Mouse (Mus musculus): ENCODE measurements at regions not wholly inside any gene's neighbourhood (a gene's known extent, or its start where the extent isn't known, plus 50 kb on each side); places are given as distances from the start of the nearest gene placed in this dataset.
A peak's percentile ranks its signal among the peaks of the same experiment; 100 is the strongest.

- DNase-seq = no peak
Measured at GRCm38 (mm10) chr8:36304809-36305208, 539.2 kb downstream of the Gm19410 start.

DNA sequence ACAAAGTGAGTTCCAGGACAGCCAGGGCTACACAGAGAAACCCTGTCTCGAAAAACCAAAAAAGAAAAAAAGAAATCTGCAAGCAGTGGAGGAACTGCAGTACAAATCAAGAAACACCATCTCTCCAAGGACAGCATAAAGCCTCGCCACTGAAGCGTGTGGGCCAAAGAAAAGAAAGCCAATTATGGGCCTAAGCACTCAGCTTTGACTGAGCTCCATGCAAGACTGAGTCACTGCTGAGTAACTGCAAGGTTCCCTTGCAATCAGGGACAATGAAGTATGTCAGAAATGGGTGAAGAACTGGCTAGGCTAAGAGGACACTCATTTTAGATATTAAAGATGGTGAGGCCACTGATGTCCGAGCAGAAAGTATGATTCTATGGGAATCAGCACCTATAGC is 540.7 kb downstream of the Gm19410 start:
- no peak for DNase-seq

DNA sequence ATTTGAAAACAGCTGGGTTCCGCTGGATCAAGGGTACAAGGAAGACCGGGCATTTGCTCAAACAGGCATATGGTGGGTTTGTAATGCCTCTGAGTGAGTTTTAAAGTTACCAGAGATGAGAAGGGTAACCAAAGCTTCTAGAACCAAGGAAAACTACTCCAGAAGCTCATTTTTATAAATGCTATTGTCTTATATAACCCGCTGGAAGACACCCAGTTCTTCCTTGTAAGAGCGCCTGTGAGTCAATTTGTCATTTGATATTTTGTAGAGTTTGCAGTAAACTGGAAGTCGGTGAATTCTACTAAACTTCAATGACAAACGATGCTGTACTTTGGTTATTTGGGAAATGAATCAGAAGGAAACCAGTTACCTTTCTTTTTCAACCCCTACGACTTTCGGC is 541.9 kb downstream of the Gm19410 start:
- DNase-seq = no peak

GRCm38 (mm10) chr8:36308056-36308455 is 542.5 kb downstream of the Gm19410 start:
- no peak for DNase-seq

DNA sequence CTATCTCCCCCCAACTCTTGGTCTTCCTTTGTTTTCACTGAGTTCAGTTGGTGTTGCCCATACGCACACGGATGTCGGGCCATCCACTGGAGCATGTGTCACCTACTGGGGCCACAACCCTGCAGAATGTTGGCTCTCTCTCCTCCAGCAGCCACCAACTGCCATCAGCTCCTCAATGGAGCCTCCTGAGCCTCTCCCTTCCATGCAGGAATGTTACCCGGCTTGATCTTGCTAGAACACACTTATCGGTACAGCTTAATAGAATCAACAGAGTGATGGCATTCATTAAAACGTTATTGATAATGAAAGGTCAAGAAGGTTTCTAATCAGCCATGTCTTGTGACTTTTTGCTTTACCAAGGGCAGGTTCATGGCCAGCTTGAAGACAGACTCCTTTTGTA is 543.7 kb downstream of the Gm19410 start:
- DNase-seq = no peak

- no peak for DNase-seq
Measured at GRCm38 (mm10) chr8:36309952-36310351, 544.4 kb downstream of the Gm19410 start.

DNA sequence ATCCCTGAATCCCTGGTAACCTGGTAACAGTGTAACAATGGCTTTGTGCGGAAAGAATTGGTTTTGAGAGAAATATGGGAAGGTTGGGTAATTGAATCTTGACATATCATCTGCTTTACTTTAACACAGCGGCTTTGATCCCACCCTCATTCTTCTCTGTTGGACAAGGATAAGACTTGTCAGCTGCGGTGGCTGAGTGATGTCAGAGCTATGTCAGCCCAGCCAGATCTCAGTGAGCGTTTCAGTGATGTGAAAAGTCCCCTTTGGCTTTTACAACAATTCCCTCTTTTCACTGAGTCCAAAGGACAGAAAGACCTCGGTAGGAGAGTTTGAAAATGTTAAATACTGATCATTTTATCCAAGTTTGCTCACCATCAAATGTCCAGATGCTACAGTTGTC is 546.1 kb downstream of the Gm19410 start:
- DNase-seq = no peak

GRCm38 (mm10) chr8:36312963-36313362 is 547.4 kb downstream of the Gm19410 start:
- DNase-seq = no peak

DNA sequence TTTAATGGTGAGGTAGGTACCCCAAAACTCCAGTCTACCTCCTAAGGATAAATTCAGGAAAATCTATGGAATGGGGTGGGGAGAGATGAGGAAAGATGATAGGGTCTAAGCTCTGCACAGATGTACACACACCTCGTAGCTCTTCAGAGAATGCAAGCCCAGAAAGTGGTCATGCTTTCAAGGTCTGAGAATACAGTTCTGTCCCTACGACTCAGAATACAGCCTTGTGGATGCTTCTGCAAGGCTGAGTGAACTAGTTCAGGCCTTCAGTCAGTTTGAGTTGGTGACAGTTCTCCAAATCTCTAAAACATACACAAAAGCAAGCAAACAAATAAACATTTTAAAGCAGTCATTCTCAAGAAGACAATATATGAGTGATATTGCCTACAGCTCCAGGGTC is 552.8 kb downstream of the Gm19410 start:
- DNase-seq = no peak

- DNase-seq = no peak
Measured at GRCm38 (mm10) chr8:36318884-36319283, 553.3 kb downstream of the Gm19410 start.

- DNase-seq = no peak
Measured at GRCm38 (mm10) chr8:36319314-36319959, 553.8 kb downstream of the Gm19410 start.

- no peak for DNase-seq
Measured at GRCm38 (mm10) chr8:36322125-36322524, 556.5 kb downstream of the Gm19410 start.

- no peak for DNase-seq
Measured at GRCm38 (mm10) chr8:36322578-36322977, 557.0 kb downstream of the Gm19410 start.

GRCm38 (mm10) chr8:36338628-36339027 is 573.0 kb downstream of the Gm19410 start:
- DNase-seq = no peak

- no peak for DNase-seq
Measured at GRCm38 (mm10) chr8:36339449-36339848, 573.9 kb downstream of the Gm19410 start.

DNA sequence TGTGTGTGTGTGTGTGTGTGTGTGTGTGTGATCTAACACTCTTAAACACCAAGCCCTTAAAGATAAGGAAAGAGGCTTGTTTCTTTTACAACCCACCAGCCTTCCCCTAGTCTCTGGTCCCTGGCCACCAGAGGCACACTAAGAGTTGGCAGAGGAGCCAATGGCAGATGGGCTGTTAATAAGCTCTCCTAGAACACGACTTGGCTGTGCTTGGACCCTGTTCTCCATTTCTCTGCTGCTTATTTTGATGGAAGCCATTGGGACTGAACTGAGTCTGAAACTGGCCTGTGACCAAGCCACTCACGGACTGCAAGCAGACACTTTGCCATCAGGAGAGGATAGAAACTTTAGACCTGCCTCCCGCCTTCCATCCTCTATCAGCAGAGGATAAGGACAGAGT is 574.9 kb downstream of the Gm19410 start:
- no peak for DNase-seq

DNA sequence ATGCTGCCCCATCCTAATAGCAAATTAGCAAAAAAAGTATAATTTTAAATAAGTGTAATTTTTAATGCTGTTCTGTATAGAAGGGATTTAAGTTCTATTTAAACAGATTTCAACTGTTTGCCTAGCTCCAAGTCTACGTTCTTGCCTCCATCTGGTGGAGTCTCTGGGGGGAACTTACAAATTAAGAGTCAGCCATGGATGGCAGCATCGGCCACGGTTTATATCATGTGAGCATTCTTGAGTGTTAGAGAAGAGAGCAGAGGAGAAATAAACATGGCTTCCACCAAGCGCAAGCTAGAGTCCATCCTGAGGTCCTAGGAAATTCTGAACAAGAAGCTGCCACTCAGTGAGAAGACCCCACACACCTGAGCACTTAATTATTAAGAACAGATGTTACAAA is 576.4 kb downstream of the Gm19410 start:
- no peak for DNase-seq

GRCm38 (mm10) chr8:36342650-36343049 is 577.1 kb downstream of the Gm19410 start:
- no peak for DNase-seq

DNA sequence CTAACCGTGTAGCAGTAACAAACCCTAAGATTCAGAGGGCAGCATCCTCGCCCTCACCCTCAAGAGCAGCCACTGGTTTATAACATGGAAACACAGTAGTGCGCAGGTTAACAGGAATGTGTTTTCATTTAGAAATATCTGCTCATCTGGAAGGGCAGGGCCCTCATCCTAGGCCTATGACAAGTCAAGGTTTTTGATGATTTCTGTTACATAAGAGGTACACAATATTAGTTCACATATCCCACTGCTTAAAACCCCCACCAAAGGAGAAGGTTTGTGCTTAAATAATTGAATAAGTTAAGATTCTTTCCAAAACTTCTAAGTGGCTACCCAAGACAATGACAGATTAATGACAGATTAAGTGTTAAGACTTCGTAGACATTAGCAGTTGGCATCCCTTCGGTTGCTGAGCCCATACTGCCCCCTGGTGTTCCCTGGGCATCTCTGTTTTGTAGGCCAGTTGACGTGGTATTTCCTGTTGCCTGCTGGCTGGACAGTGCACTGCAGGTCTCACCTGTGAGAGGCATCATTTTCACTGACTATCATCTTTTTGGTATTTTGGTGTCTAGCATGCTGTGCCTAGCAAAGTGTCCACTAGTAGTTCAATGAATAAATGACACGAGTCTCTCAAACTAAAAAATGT is 581.2 kb downstream of the Gm19410 start:
- DNase-seq = peak; percentile 88

DNA sequence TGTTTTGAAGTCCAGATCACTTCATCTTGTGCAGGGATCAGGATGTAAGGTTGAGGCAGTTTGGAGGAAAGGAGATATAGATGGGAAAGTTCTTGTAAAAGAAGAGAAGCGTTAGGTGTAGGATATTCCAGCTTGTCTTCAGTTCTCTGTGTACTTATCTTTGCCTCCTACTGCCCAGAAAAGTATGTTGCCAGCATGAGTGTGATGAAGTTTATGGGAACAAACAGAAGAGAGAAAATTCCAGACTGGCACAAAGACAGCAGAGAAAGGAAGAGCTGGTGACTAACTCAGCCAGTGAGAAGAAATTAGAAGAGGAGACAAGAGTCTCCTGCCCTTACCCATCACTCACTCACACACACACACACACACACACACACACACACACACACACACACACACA is 582.5 kb downstream of the Gm19410 start:
- DNase-seq = no peak

DNA sequence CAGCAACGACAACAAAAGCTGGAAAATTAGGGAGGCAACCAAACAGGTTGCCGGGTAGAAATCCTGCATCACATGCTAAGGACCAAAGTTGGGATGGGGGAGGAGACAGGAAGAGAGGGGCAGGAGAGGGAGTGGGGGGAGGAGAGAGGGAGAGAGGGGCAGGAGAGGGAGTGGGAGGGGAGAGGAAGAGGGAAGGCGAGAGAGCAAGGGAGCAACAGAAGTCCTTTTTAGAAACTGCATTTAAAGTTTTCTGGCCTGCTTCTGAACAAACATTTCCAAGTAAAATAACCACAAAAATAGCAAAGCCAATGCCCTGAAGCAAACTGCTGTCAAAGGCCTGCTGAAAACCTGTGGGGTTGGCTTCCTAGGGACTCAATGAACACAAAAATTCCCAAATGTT is 589.3 kb downstream of the Gm19410 start:
- DNase-seq = no peak

- no peak for DNase-seq
Measured at GRCm38 (mm10) chr8:36358998-36359397, 593.4 kb downstream of the Gm19410 start.

DNA sequence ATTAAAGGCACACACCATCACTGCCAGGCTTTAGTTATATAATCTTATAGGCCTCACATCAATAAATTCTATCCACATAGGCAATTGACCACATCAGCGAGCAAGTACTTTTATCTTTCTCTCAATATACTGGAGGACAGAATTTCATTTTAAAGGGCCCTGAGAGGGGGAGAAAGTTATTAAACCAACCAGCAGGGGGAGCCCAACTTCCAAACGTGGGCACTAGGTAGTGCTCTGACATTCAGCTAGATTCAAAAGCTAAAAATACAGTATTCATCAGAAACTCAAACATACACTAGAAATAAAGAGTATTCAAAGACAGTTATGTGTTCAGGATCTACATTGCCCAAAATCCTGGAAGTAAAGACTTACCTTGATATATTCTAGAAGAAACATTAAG is 595.7 kb downstream of the Gm19410 start:
- peak; percentile 87 for DNase-seq

DNA sequence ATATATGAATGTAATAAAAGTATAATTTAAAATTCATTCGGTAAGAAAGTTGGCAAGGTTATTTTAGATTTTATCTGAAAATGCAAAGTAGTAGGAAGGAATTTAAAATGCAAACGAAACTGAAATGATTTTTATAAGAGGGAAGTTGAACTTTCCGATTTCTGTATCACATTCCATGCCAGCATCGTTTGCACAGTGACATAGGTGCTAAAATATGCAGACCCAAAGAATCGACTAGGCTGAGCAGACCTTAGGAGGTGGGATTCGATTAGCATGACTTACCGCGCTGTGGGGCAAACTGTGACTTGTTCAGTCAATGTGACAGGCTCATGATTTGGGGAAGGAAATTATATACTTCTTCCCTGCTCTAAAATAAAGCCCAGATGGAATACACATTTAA is 596.2 kb downstream of the Gm19410 start:
- DNase-seq = no peak

GRCm38 (mm10) chr8:36363291-36363690 is 597.7 kb downstream of the Gm19410 start:
- DNase-seq = no peak
